Comparison of ENCODE assay signal across 18 mouse cellular contexts in genomic region chr1:45700893-45701292, GRCm38 (mm10).
A peak's percentile ranks its signal among the peaks of the same experiment; 100 is the strongest.
DNase-seq lines count a peak whose midpoint lies in the region; ATAC-seq lines count a peak whose summit lies in the region.
"Had no signal": no experiment of that assay in that cellular context is flagged by ENCODE, and none has a peak within 500 bp of the region (broad histone marks: within the 10 kb centered on the region; RNA-seq: fewer than 3 reads in every experiment).

No protein-coding gene starts in this region.

- H3K4me2 ChIP-seq in limb, embryonic 15.5 days, result no peak overlapping the region
- H3K4me2 ChIP-seq: forebrain, embryonic 15.5 days; hindbrain, embryonic 13.5 days; intestine, embryonic 15.5 days; limb, embryonic 12.5 days; lung, embryonic 15.5 days had no signal

- no peaks in the 10 kb centered on the region for H3K36me3 ChIP-seq in limb, embryonic 15.5 days
- H3K36me3 ChIP-seq: forebrain, embryonic 15.5 days; hindbrain, embryonic 13.5 days; intestine, embryonic 15.5 days; limb, embryonic 12.5 days; lung, embryonic 15.5 days had no signal

- H3K9ac ChIP-seq in limb, embryonic 15.5 days, result no peak overlapping the region
- H3K9ac ChIP-seq: forebrain, embryonic 15.5 days; hindbrain, embryonic 13.5 days; intestine, embryonic 15.5 days; limb, embryonic 12.5 days; lung, embryonic 15.5 days had no signal

- H3K4me1 ChIP-seq in limb, embryonic 15.5 days, result no peaks in the 10 kb centered on the region
- H3K4me1 ChIP-seq: forebrain, embryonic 15.5 days; hindbrain, embryonic 13.5 days; intestine, embryonic 15.5 days; limb, embryonic 12.5 days had no signal

- H3K9me3 ChIP-seq in limb, embryonic 15.5 days, result no peaks in the 10 kb centered on the region
- H3K9me3 ChIP-seq: forebrain, embryonic 15.5 days; hindbrain, embryonic 13.5 days; intestine, embryonic 15.5 days; limb, embryonic 12.5 days; lung, embryonic 15.5 days had no signal

- no peaks in the 10 kb centered on the region for H3K27me3 ChIP-seq in limb, embryonic 15.5 days
- H3K27me3 ChIP-seq: forebrain, embryonic 15.5 days; hindbrain, embryonic 13.5 days; intestine, embryonic 15.5 days; limb, embryonic 12.5 days; lung, embryonic 15.5 days had no signal

- H3K4me3 ChIP-seq in limb, embryonic 15.5 days, result no peak overlapping the region
- H3K4me3 ChIP-seq: forebrain, embryonic 15.5 days; hindbrain, embryonic 13.5 days; intestine, embryonic 15.5 days; layer of hippocampus, adult 2 months; limb, embryonic 12.5 days; lung, embryonic 15.5 days had no signal

- ATAC-seq in limb, embryonic 15.5 days (ENCODE audit: insufficient number of reproducible peaks, low FRiP score, low TSS enrichment, low read depth), result peak; percentile 72; the same call in 1 of the 2 replicates
- ATAC-seq: activated CD4-positive, CD25-positive, alpha-beta regulatory T cell, adult 4 months; forebrain, embryonic 15.5 days; intestine, embryonic 15.5 days had no signal

- DNase-seq in gastrocnemius, postnatal 25 days, result peak; percentile 7
- DNase-seq in gastrocnemius, postnatal 4 days (ENCODE audit: low spot score in 2 of 2), result no peak
- DNase-seq in lung, postnatal 25 days (ENCODE audit: low spot score), result peak; percentile 1
- DNase-seq in lung, adult 18-20 months, result no peak
- DNase-seq in brain, adult 2 months (ENCODE audit: low read depth, low spot score), result peak; percentile 2
- no peak for DNase-seq in retina, embryonic 14.5 days (ENCODE audit: low spot score)
- DNase-seq: retina, postnatal 1 day; spleen, adult 18-20 months; thymus, postnatal 14 days had no signal

- H3K27ac ChIP-seq in limb, embryonic 15.5 days, result peak overlapping the region; percentile 47; the same call in 1 of the 2 replicates
- H3K27ac ChIP-seq: forebrain, embryonic 15.5 days; hindbrain, embryonic 13.5 days; intestine, embryonic 15.5 days; kidney, postnatal 0 days; layer of hippocampus, adult 2 months; limb, embryonic 12.5 days; lung, embryonic 15.5 days had no signal

- WGBS in limb, embryonic 15.5 days, result 23% methylated on average over 1 of the region's 1 CpGs

Comparison
In these comparisons a context has a peak if more than half of its experiments do, and no peak if none do; other contexts are left out.
1. DNase-seq: peak in gastrocnemius, postnatal 25 days (single experiment), lung, postnatal 25 days (single experiment) and brain, adult 2 months (single experiment); none in gastrocnemius, postnatal 4 days (0 of 2), lung, adult 18-20 months (0 of 2) and retina, embryonic 14.5 days (single experiment).